Mouse (Mus musculus): ENCODE results near the gene Nmral1. TPM values are rescaled to one million over a fixed set of nuclear protein-coding genes. Genes with fewer than 3 reads are reported as not detected.
A peak's percentile ranks its signal among the peaks of the same experiment; 100 is the strongest.

Nmral1 gene
- total RNA-seq (2014; rRNA removed; ENCODE audit: low replicate concordance) (12.4 and 21.1 TPM in 2 replicates), polyA plus RNA-seq (2015; fragmentation: Nextera tagmentation; extraction: Ambion mirVana) (8.6 and 9.8 TPM in 2 replicates)

- 9% methylated on average over 33 of the region's 33 CpGs for WGBS
Observed at GRCm38 (mm10) chr16:4718753-4719518, at the start of gene Nmral1. TSS of gene Nmral1 (minus strand) at chr16:4719356.

DNA sequence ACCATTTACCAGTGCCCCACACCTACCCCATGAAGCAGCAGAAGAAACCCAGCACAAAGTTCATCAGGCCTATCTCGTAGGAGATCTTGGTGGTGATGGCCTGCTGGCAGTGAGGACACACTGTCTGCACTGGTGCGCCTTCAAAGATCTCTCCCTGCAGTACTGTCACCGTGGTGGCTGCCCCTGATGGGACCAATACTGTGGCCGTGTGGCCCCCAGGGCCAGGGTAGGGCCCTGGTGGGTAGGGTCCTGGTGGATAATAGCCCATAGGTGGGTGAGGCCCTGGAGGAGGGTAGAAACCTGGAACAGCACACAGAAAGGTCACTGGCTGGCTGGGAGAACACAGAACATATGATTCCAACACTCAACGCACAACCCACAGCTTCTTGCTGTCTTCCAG lies 49.6 kb upstream of the Nmral1 start:
- H3K4me2 ChIP-seq (ENCODE audit: low read depth, low read length) = no peak overlapping the region
- peaks cover 16% of the 10 kb centered on the region for H3K4me1 ChIP-seq (ENCODE audit: control insufficient read depth, insufficient read depth)
- no peak overlapping the region for H3K27ac ChIP-seq (ENCODE audit: low read depth)
- no peaks in the 10 kb centered on the region for H3K9me3 ChIP-seq (replicated peaks; ENCODE audit: control insufficient read depth, low read length)
- ATAC-seq (ENCODE audit: insufficient read depth, low read depth) (no peak; the same call in 1 of the 2 replicates), DNase-seq (ENCODE audit: low spot score) (no peak)
- peaks cover 67% of the 10 kb centered on the region for H3K36me3 ChIP-seq (replicated peaks; ENCODE audit: control insufficient read depth, insufficient read depth, low read length)
- H3K27me3 ChIP-seq (ENCODE audit: control insufficient read depth, insufficient read depth, low read length) = no peaks in the 10 kb centered on the region
- no peak overlapping the region for H3K9ac ChIP-seq (replicated peaks; ENCODE audit: low read depth, low read length)
- no peak for TF ChIP-seq CTCF (IDR thresholded peaks at IDR 0.05; ENCODE audit: low read depth)
- TF ChIP-seq EP300 (IDR thresholded peaks at IDR 0.05; ENCODE audit: low read depth) = no peak
- H3K4me3 ChIP-seq (ENCODE audit: low read depth, low read length) = no peak overlapping the region
- WGBS = 92% methylated on average over 5 of the region's 5 CpGs

More at GRCm38 (mm10) chr16:4718753-4719518, at the start of gene Nmral1:
- no peak for TF ChIP-seq CTCF (IDR thresholded peaks at IDR 0.05; ENCODE audit: low read depth)
- no peak for TF ChIP-seq EP300 (IDR thresholded peaks at IDR 0.05; ENCODE audit: low read depth)
- Histone ChIP-seq H3K9ac (replicated peaks; ENCODE audit: low read depth, low read length) (peak within 1 kb of the TSS; percentile 61), H3K9me3 (replicated peaks; ENCODE audit: control insufficient read depth, low read length) (no peaks in the 10 kb centered on the region), H3K27me3 (ENCODE audit: control insufficient read depth, insufficient read depth, low read length) (no peaks in the 10 kb centered on the region), H3K4me3 (ENCODE audit: low read depth, low read length) (peak within 1 kb of the TSS; percentile 57), H3K4me1 (ENCODE audit: control insufficient read depth, insufficient read depth) (no peaks in the 10 kb centered on the region; the same call in 1 of the 2 replicates), H3K36me3 (replicated peaks; ENCODE audit: control insufficient read depth, insufficient read depth, low read length) (no peaks in the 10 kb centered on the region), H3K27ac (ENCODE audit: low read depth) (no peak within 1 kb of the TSS), H3K4me2 (ENCODE audit: low read depth, low read length) (peak within 1 kb of the TSS; percentile 77)
- DNase-seq (ENCODE audit: low spot score) (peak; percentile 41), ATAC-seq (ENCODE audit: insufficient read depth, low read depth) (peak; percentile 84)

GRCm38 (mm10) chr16:4767012-4767790 lies 48.0 kb upstream of the Nmral1 start:
- Histone ChIP-seq H3K27me3 (ENCODE audit: control insufficient read depth, insufficient read depth, low read length) (no peaks in the 10 kb centered on the region), H3K9ac (replicated peaks; ENCODE audit: low read depth, low read length) (no peak overlapping the region), H3K4me2 (ENCODE audit: low read depth, low read length) (no peak overlapping the region), H3K27ac (ENCODE audit: low read depth) (no peak overlapping the region), H3K9me3 (replicated peaks; ENCODE audit: control insufficient read depth, low read length) (no peaks in the 10 kb centered on the region), H3K4me1 (ENCODE audit: control insufficient read depth, insufficient read depth) (peaks cover 4% of the 10 kb centered on the region; the same call in 1 of the 2 replicates), H3K4me3 (ENCODE audit: low read depth, low read length) (no peak overlapping the region), H3K36me3 (replicated peaks; ENCODE audit: control insufficient read depth, insufficient read depth, low read length) (peaks cover 77% of the 10 kb centered on the region)
- ATAC-seq (ENCODE audit: insufficient read depth, low read depth) (no peak), DNase-seq (ENCODE audit: low spot score) (no peak)
- WGBS = 78% methylated on average over 6 of the region's 6 CpGs
- TF ChIP-seq CTCF (IDR thresholded peaks at IDR 0.05; ENCODE audit: low read depth) (no peak), EP300 (IDR thresholded peaks at IDR 0.05; ENCODE audit: low read depth) (no peak)

DNA sequence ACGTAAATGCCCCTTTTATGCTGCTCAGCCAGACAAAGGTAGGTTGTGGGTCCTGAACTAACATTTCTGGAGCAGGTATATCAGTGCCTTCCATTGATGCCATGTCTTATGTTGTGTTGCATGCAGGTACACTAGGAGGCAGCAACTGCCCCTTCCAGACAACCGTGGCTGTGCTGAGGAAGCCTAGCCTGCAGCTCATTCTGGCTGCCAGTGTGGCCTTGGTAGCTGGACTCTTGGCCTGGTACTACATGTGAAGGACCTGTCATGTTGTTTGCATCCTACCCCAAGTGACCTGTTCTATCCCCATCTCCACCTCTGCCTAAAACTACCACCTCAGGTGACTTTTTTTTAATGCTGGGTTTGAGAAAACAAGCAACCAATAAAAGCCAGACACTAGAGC lies 46.7 kb upstream of the Nmral1 start:
- 77% methylated on average over 2 of the region's 2 CpGs for WGBS

DNA sequence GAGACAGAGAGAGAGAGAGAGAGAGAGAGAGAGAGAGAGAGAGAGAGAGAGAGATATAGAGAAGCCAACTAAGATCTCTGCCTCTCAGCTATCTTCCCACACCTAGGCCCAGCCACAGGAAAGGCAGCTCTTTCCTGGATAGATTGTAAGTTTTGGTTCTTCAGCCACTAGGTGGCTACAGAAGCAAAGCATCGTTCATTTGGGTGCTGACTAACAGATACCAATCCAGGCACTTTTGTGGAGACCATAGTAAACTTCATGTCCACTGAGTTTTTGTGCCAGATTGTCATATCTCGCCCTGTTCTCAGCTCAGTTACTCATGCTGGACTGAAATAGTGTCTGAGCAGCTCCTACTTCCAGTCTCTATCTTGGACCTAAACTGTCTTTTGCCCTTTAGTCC lies 44.1 kb upstream of the Nmral1 start:
- TF ChIP-seq EP300 (IDR thresholded peaks at IDR 0.05; ENCODE audit: low read depth) (no peak), CTCF (IDR thresholded peaks at IDR 0.05; ENCODE audit: low read depth) (peak; percentile 73)
- ATAC-seq (ENCODE audit: insufficient read depth, low read depth) (peak; percentile 70; the same call in 1 of the 2 replicates), DNase-seq (ENCODE audit: low spot score) (peak; percentile 77)
- Histone ChIP-seq H3K4me3 (ENCODE audit: low read depth, low read length) (no peak overlapping the region), H3K36me3 (replicated peaks; ENCODE audit: control insufficient read depth, insufficient read depth, low read length) (peaks cover 52% of the 10 kb centered on the region), H3K27me3 (ENCODE audit: control insufficient read depth, insufficient read depth, low read length) (no peaks in the 10 kb centered on the region), H3K4me1 (ENCODE audit: control insufficient read depth, insufficient read depth) (no peaks in the 10 kb centered on the region), H3K4me2 (ENCODE audit: low read depth, low read length) (no peak overlapping the region), H3K9ac (replicated peaks; ENCODE audit: low read depth, low read length) (no peak overlapping the region), H3K27ac (ENCODE audit: low read depth) (no peak overlapping the region), H3K9me3 (replicated peaks; ENCODE audit: control insufficient read depth, low read length) (no peaks in the 10 kb centered on the region)
- WGBS = 23% methylated on average over 2 of the region's 2 CpGs

More for the DNA sequence above, 46.7 kb upstream of the Nmral1 start:
- H3K36me3 ChIP-seq (replicated peaks; ENCODE audit: control insufficient read depth, insufficient read depth, low read length) = peaks cover 77% of the 10 kb centered on the region
- H3K4me2 ChIP-seq (ENCODE audit: low read depth, low read length) = no peak overlapping the region
- H3K27me3 ChIP-seq (ENCODE audit: control insufficient read depth, insufficient read depth, low read length) = no peaks in the 10 kb centered on the region
- no peak for TF ChIP-seq CTCF (IDR thresholded peaks at IDR 0.05; ENCODE audit: low read depth)
- TF ChIP-seq EP300 (IDR thresholded peaks at IDR 0.05; ENCODE audit: low read depth) = no peak
- no peaks in the 10 kb centered on the region for H3K9me3 ChIP-seq (replicated peaks; ENCODE audit: control insufficient read depth, low read length)
- H3K4me3 ChIP-seq (ENCODE audit: low read depth, low read length) = no peak overlapping the region
- no peak overlapping the region for H3K9ac ChIP-seq (replicated peaks; ENCODE audit: low read depth, low read length)
- ATAC-seq (ENCODE audit: insufficient read depth, low read depth) (no peak), DNase-seq (ENCODE audit: low spot score) (no peak)
- no peak overlapping the region for H3K27ac ChIP-seq (ENCODE audit: low read depth)
- H3K4me1 ChIP-seq (ENCODE audit: control insufficient read depth, insufficient read depth) = no peaks in the 10 kb centered on the region
